In genomic region chr5:107260708-107261495, GRCm38 (mm10) we compare ENCODE assay signal across 16 mouse cellular contexts. TPM values are rescaled to one million over a fixed set of nuclear protein-coding genes. Genes with fewer than 3 reads are reported as not detected.
DNase-seq lines count a peak whose midpoint lies in the region; ATAC-seq lines count a peak whose summit lies in the region.
"Had no signal": no experiment of that assay in that cellular context is flagged by ENCODE, and none has a peak within 500 bp of the region (broad histone marks: within the 10 kb centered on the region; RNA-seq: fewer than 3 reads in every experiment).

No protein-coding gene starts in this region.

- H3K9me3 ChIP-seq in heart, embryonic 11.5 days (replicated peaks; ENCODE audit: control insufficient read depth, low read length), result no peaks in the 10 kb centered on the region
- no peaks in the 10 kb centered on the region for H3K9me3 ChIP-seq in midbrain, embryonic 10.5 days (replicated peaks)
- H3K9me3 ChIP-seq in forebrain, embryonic 15.5 days, result no peaks in the 10 kb centered on the region
- no peaks in the 10 kb centered on the region for H3K9me3 ChIP-seq in kidney, embryonic 14.5 days (ENCODE audit: control insufficient read depth, low read length)
- H3K9me3 ChIP-seq: embryonic facial prominence, embryonic 12.5 days; forebrain, embryonic 10.5 days; midbrain, embryonic 15.5 days had no signal

- no peak overlapping the region for H3K27ac ChIP-seq in heart, embryonic 11.5 days (ENCODE audit: low read depth, low read length)
- H3K27ac ChIP-seq in midbrain, embryonic 10.5 days (replicated peaks), result no peak overlapping the region
- no peak overlapping the region for H3K27ac ChIP-seq in forebrain, embryonic 15.5 days (replicated peaks)
- no peak overlapping the region for H3K27ac ChIP-seq in kidney, embryonic 14.5 days (ENCODE audit: low read depth, low read length)
- H3K27ac ChIP-seq: embryonic facial prominence, embryonic 12.5 days; forebrain, embryonic 10.5 days; kidney, postnatal 0 days; macrophage; midbrain, embryonic 15.5 days had no signal

- no peak for ATAC-seq in heart, embryonic 11.5 days (replicated peaks; ENCODE audit: insufficient number of reproducible peaks, low FRiP score, low TSS enrichment)
- no peak for ATAC-seq in forebrain, embryonic 15.5 days (replicated peaks)
- no peak for ATAC-seq in kidney, embryonic 14.5 days (ENCODE audit: low FRiP score, low TSS enrichment)
- ATAC-seq: liver, postnatal 0 days; midbrain, embryonic 15.5 days had no signal

- no peak overlapping the region for H3K9ac ChIP-seq in heart, embryonic 11.5 days (ENCODE audit: low read depth, low read length)
- H3K9ac ChIP-seq in forebrain, embryonic 15.5 days (replicated peaks), result no peak overlapping the region
- no peak overlapping the region for H3K9ac ChIP-seq in kidney, embryonic 14.5 days (ENCODE audit: low read depth, low read length)
- H3K9ac ChIP-seq: embryonic facial prominence, embryonic 12.5 days; liver, postnatal 0 days; midbrain, embryonic 15.5 days had no signal

- peak; percentile 52 for DNase-seq in heart, adult 8-10 months (ENCODE audit: low spot score)
- peak; percentile 73 for DNase-seq in cerebellum, adult 11 months
- peak; percentile 61 to 84 for DNase-seq in cerebellum, postnatal 14 days
- DNase-seq in heart, postnatal 4 days, result peak; percentile 61
- no peak for DNase-seq in midbrain, embryonic 10.5 days (ENCODE audit: low spot score)
- DNase-seq: layer of hippocampus, adult 9-11 months; left cerebral cortex, postnatal 4 days; liver, postnatal 0 days had no signal

- no peak overlapping the region for H3K4me3 ChIP-seq in heart, embryonic 11.5 days (ENCODE audit: low read depth, low read length)
- H3K4me3 ChIP-seq in midbrain, embryonic 10.5 days, result no peak overlapping the region
- no peak overlapping the region for H3K4me3 ChIP-seq in forebrain, embryonic 15.5 days
- H3K4me3 ChIP-seq in kidney, embryonic 14.5 days (ENCODE audit: low read length), result no peak overlapping the region
- H3K4me3 ChIP-seq: embryonic facial prominence, embryonic 12.5 days; forebrain, embryonic 10.5 days; midbrain, embryonic 15.5 days had no signal

- no peaks in the 10 kb centered on the region for H3K27me3 ChIP-seq in heart, embryonic 11.5 days (ENCODE audit: control insufficient read depth, insufficient read depth, low read length)
- H3K27me3 ChIP-seq in midbrain, embryonic 10.5 days (ENCODE audit: low read depth, poor library complexity, severe bottlenecking), result no peaks in the 10 kb centered on the region
- H3K27me3 ChIP-seq in forebrain, embryonic 15.5 days, result peaks cover 52% of the 10 kb centered on the region
- no peaks in the 10 kb centered on the region for H3K27me3 ChIP-seq in kidney, embryonic 14.5 days (ENCODE audit: control insufficient read depth, insufficient read depth, low read length)
- H3K27me3 ChIP-seq: embryonic facial prominence, embryonic 12.5 days; midbrain, embryonic 15.5 days had no signal

- H3K36me3 ChIP-seq in heart, embryonic 11.5 days (ENCODE audit: control insufficient read depth, insufficient read depth, low read length), result no peaks in the 10 kb centered on the region
- H3K36me3 ChIP-seq in midbrain, embryonic 10.5 days, result no peaks in the 10 kb centered on the region
- H3K36me3 ChIP-seq in forebrain, embryonic 15.5 days, result no peaks in the 10 kb centered on the region
- H3K36me3 ChIP-seq in kidney, embryonic 14.5 days (ENCODE audit: control insufficient read depth, insufficient read depth, low read length), result no peaks in the 10 kb centered on the region; the same call in 1 of the 2 replicates
- H3K36me3 ChIP-seq: forebrain, embryonic 10.5 days; midbrain, embryonic 15.5 days had no signal

- WGBS in heart, embryonic 11.5 days (ENCODE audit: insufficient replicate concordance), result 68% methylated on average over 10 of the region's 10 CpGs
- WGBS in midbrain, embryonic 10.5 days, result 76% methylated on average over 10 of the region's 10 CpGs
- WGBS in forebrain, embryonic 15.5 days, result 62% methylated on average over 10 of the region's 10 CpGs
- 71% methylated on average over 10 of the region's 10 CpGs for WGBS in kidney, embryonic 14.5 days

- H3K4me1 ChIP-seq in heart, embryonic 11.5 days (ENCODE audit: control insufficient read depth, insufficient read depth, low read length), result no peaks in the 10 kb centered on the region
- H3K4me1 ChIP-seq in midbrain, embryonic 10.5 days, result no peaks in the 10 kb centered on the region
- H3K4me1 ChIP-seq in forebrain, embryonic 15.5 days, result no peaks in the 10 kb centered on the region
- H3K4me1 ChIP-seq in kidney, embryonic 14.5 days (ENCODE audit: control insufficient read depth, insufficient read depth, low read length), result no peaks in the 10 kb centered on the region
- H3K4me1 ChIP-seq: forebrain, embryonic 10.5 days; midbrain, embryonic 15.5 days had no signal

- H3K4me2 ChIP-seq in heart, embryonic 11.5 days, result no peak overlapping the region
- no peak overlapping the region for H3K4me2 ChIP-seq in forebrain, embryonic 15.5 days (replicated peaks)
- no peak overlapping the region for H3K4me2 ChIP-seq in kidney, embryonic 14.5 days (replicated peaks; ENCODE audit: low read depth, low read length)
- H3K4me2 ChIP-seq: embryonic facial prominence, embryonic 12.5 days; midbrain, embryonic 15.5 days had no signal

RNA-seq across cellular contexts. Expression of gene Tgfbr3, which starts 28.5 kb away (rescaled TPM):
- total RNA-seq in heart, adult 8-10 months (2022), result 10 to 100 TPM; 38.5 to 48.2 (median 44.6) TPM
- polyA plus RNA-seq in heart, embryonic 11.5 days (2014; fragmentation: Nextera tagmentation; extraction: Ambion mirVana), result 38.2 and 39.2 TPM in 2 replicates
- 10 to 100 TPM; 28.5 to 28.9 TPM for total RNA-seq in heart, postnatal 4 days (2021)
- polyA plus RNA-seq in midbrain, embryonic 10.5 days (2016; fragmentation: Nextera tagmentation; extraction: Ambion mirVana), result 7.2 and 7.4 TPM in 2 replicates
- 2.0 and 2.3 TPM in 2 replicates for polyA plus RNA-seq in forebrain, embryonic 15.5 days (2015; fragmentation: Nextera tagmentation; extraction: Ambion mirVana)
- 7.5 and 18.0 TPM in 2 replicates for polyA plus RNA-seq in kidney, embryonic 14.5 days (2014; fragmentation: Nextera tagmentation; extraction: Ambion mirVana)
